Mouse (Mus musculus): ENCODE measurements at regions not wholly inside any gene's neighbourhood (a gene's known extent, or its start where the extent isn't known, plus 50 kb on each side); places are given as distances from the start of the nearest gene placed in this dataset.

- Histone ChIP-seq H3K36me3 (ENCODE audit: control insufficient read depth, insufficient read depth, low read length) (no peaks in the 10 kb centered on the region), H3K27me3 (ENCODE audit: control insufficient read depth, insufficient read depth, low read length) (no peaks in the 10 kb centered on the region), H3K4me1 (replicated peaks; ENCODE audit: control insufficient read depth, insufficient read depth, low read length) (no peaks in the 10 kb centered on the region), H3K4me3 (ENCODE audit: low read depth, low read length) (no peak overlapping the region), H3K9me3 (ENCODE audit: control insufficient read depth, low read length) (no peaks in the 10 kb centered on the region), H3K4me2 (replicated peaks; ENCODE audit: low read depth, low read length) (no peak overlapping the region), H3K27ac (ENCODE audit: low read depth, low read length) (no peak overlapping the region), H3K9ac (ENCODE audit: low read depth, low read length) (no peak overlapping the region)
- WGBS, result 74% methylated on average over 4 of the region's 4 CpGs
- ATAC-seq (ENCODE audit: low FRiP score) (no peak), DNase-seq (ENCODE audit: low spot score) (no peak)
These were observed 57.0 kb downstream of the Mbl2 start for GRCm38 (mm10) chr19:30289721-30290120.

GRCm38 (mm10) chr19:30295263-30295704, 62.5 kb downstream of the Mbl2 start:
- WGBS, result 45% methylated on average over 15 of the region's 15 CpGs
- Histone ChIP-seq H3K9me3 (ENCODE audit: control insufficient read depth, low read length) (no peaks in the 10 kb centered on the region), H3K27ac (ENCODE audit: low read depth, low read length) (no peak overlapping the region), H3K27me3 (ENCODE audit: control insufficient read depth, insufficient read depth, low read length) (no peaks in the 10 kb centered on the region), H3K9ac (ENCODE audit: low read depth, low read length) (no peak overlapping the region), H3K4me1 (replicated peaks; ENCODE audit: control insufficient read depth, insufficient read depth, low read length) (no peaks in the 10 kb centered on the region), H3K36me3 (ENCODE audit: control insufficient read depth, insufficient read depth, low read length) (no peaks in the 10 kb centered on the region), H3K4me2 (replicated peaks; ENCODE audit: low read depth, low read length) (no peak overlapping the region), H3K4me3 (ENCODE audit: low read depth, low read length) (no peak overlapping the region)
- DNase-seq (ENCODE audit: low spot score) (peak; percentile 67), ATAC-seq (ENCODE audit: low FRiP score) (no peak)

DNA sequence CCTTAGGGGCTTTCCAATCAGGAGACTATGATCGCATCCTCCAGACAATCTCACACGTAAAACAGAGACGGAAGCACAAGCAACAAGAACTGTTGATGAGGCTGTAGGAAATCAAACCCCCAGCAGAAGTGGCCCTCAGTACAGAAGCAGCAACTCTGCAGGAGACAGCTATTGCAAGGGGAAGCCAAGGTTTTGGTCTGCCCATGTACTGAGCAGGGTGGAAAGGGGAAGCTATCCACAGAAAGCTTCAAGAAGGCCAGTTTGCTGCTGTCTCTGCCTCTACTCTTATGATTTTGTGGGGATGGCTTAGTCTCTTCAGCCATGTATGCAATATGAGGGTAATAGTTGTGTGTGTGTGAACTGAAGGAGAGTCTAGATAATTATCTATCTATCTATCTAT, 63.3 kb downstream of the Mbl2 start:
- 81% methylated on average over 3 of the region's 3 CpGs for WGBS
- Histone ChIP-seq H3K36me3 (ENCODE audit: control insufficient read depth, insufficient read depth, low read length) (no peaks in the 10 kb centered on the region), H3K4me1 (replicated peaks; ENCODE audit: control insufficient read depth, insufficient read depth, low read length) (no peaks in the 10 kb centered on the region), H3K4me3 (ENCODE audit: low read depth, low read length) (no peak overlapping the region), H3K4me2 (replicated peaks; ENCODE audit: low read depth, low read length) (no peak overlapping the region), H3K27ac (ENCODE audit: low read depth, low read length) (no peak overlapping the region), H3K27me3 (ENCODE audit: control insufficient read depth, insufficient read depth, low read length) (no peaks in the 10 kb centered on the region), H3K9me3 (ENCODE audit: control insufficient read depth, low read length) (no peaks in the 10 kb centered on the region), H3K9ac (ENCODE audit: low read depth, low read length) (no peak overlapping the region)
- DNase-seq (ENCODE audit: low spot score) (no peak), ATAC-seq (ENCODE audit: low FRiP score) (no peak)

DNA sequence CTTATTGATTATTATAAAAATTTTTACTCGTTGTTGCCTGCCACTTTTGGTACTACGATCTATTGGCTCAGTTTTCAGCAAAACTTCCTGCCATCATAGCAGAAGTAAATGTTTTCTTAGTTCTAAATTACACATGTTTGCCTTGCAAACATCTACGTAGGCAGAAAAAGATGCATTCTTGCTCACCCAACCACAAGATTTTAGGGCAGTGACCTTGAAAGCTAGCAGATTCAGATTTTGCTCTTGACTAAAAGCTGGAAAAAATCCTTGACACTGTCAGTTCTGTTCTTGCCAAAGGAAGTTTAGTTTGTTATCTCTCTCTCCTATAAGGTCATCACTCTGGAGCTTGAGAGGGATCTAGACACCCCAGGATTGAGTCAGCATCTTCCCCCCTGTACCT, 66.8 kb downstream of the Mbl2 start:
- H3K27me3 ChIP-seq (ENCODE audit: control insufficient read depth, insufficient read depth, low read length), result no peaks in the 10 kb centered on the region
- no peak overlapping the region for H3K27ac ChIP-seq (ENCODE audit: low read depth, low read length)
- ATAC-seq (ENCODE audit: low FRiP score) (no peak), DNase-seq (ENCODE audit: low spot score) (no peak)
- no peaks in the 10 kb centered on the region for H3K9me3 ChIP-seq (ENCODE audit: control insufficient read depth, low read length)
- 84% methylated on average over 3 of the region's 3 CpGs for WGBS
- H3K4me3 ChIP-seq (ENCODE audit: low read depth, low read length), result no peak overlapping the region
- H3K36me3 ChIP-seq (ENCODE audit: control insufficient read depth, insufficient read depth, low read length), result no peaks in the 10 kb centered on the region
- no peak overlapping the region for H3K4me2 ChIP-seq (replicated peaks; ENCODE audit: low read depth, low read length)
- no peak overlapping the region for H3K9ac ChIP-seq (ENCODE audit: low read depth, low read length)
- H3K4me1 ChIP-seq (replicated peaks; ENCODE audit: control insufficient read depth, insufficient read depth, low read length), result no peaks in the 10 kb centered on the region

- DNase-seq (ENCODE audit: low spot score), result no peak
- no peaks in the 10 kb centered on the region for H3K27me3 ChIP-seq (ENCODE audit: control insufficient read depth, insufficient read depth, low read length)
- H3K9ac ChIP-seq (ENCODE audit: low read depth, low read length), result no peak overlapping the region
- WGBS, result 80% methylated on average over 4 of the region's 4 CpGs
- H3K4me2 ChIP-seq (replicated peaks; ENCODE audit: low read depth, low read length), result no peak overlapping the region
- H3K4me1 ChIP-seq (replicated peaks; ENCODE audit: control insufficient read depth, insufficient read depth, low read length), result no peaks in the 10 kb centered on the region
- ATAC-seq (ENCODE audit: low FRiP score), result no peak
- no peaks in the 10 kb centered on the region for H3K9me3 ChIP-seq (ENCODE audit: control insufficient read depth, low read length)
- no peaks in the 10 kb centered on the region for H3K36me3 ChIP-seq (ENCODE audit: control insufficient read depth, insufficient read depth, low read length)
- H3K27ac ChIP-seq (ENCODE audit: low read depth, low read length), result no peak overlapping the region
- no peak overlapping the region for H3K4me3 ChIP-seq (ENCODE audit: low read depth, low read length)
These were observed 69.5 kb downstream of the Mbl2 start for GRCm38 (mm10) chr19:30302281-30302680.

GRCm38 (mm10) chr19:30306379-30306778, 73.6 kb downstream of the Mbl2 start:
- H3K36me3 ChIP-seq (ENCODE audit: control insufficient read depth, insufficient read depth, low read length), result no peaks in the 10 kb centered on the region

DNA sequence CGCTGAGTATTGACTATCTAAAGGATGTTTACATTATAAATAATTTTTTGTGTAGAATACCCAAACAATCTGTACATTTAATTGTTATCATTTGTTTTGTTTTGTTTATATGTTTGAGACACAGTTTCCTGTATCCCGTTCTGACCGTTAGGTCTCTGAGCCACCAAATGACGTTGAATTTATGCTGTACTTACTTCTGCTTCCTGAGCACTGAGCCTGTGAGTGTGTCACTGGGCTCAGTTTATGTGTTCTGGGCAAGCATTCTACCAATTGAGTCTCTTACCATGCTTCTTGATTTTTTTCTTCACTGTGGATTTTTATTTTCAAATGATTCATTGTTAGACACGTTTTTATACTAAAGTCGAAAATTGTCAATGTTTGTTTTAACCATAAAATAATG, 74.2 kb downstream of the Mbl2 start:
- Histone ChIP-seq H3K4me3 (ENCODE audit: low read depth, low read length) (no peak overlapping the region), H3K4me1 (replicated peaks; ENCODE audit: control insufficient read depth, insufficient read depth, low read length) (no peaks in the 10 kb centered on the region), H3K9ac (ENCODE audit: low read depth, low read length) (no peak overlapping the region), H3K9me3 (ENCODE audit: control insufficient read depth, low read length) (no peaks in the 10 kb centered on the region), H3K36me3 (ENCODE audit: control insufficient read depth, insufficient read depth, low read length) (no peaks in the 10 kb centered on the region), H3K27me3 (ENCODE audit: control insufficient read depth, insufficient read depth, low read length) (no peaks in the 10 kb centered on the region), H3K4me2 (replicated peaks; ENCODE audit: low read depth, low read length) (no peak overlapping the region), H3K27ac (ENCODE audit: low read depth, low read length) (no peak overlapping the region)
- DNase-seq (ENCODE audit: low spot score) (no peak), ATAC-seq (ENCODE audit: low FRiP score) (no peak)
- WGBS, result 88% methylated on average over 6 of the region's 6 CpGs

More at GRCm38 (mm10) chr19:30306379-30306778, 73.6 kb downstream of the Mbl2 start:
- H3K27me3 ChIP-seq (ENCODE audit: control insufficient read depth, insufficient read depth, low read length), result no peaks in the 10 kb centered on the region
- 83% methylated on average over 2 of the region's 2 CpGs for WGBS
- H3K4me1 ChIP-seq (replicated peaks; ENCODE audit: control insufficient read depth, insufficient read depth, low read length), result no peaks in the 10 kb centered on the region
- H3K4me2 ChIP-seq (replicated peaks; ENCODE audit: low read depth, low read length), result no peak overlapping the region
- no peak for DNase-seq (ENCODE audit: low spot score)
- H3K9me3 ChIP-seq (ENCODE audit: control insufficient read depth, low read length), result no peaks in the 10 kb centered on the region
- ATAC-seq (ENCODE audit: low FRiP score), result no peak
- H3K9ac ChIP-seq (ENCODE audit: low read depth, low read length), result no peak overlapping the region
- no peak overlapping the region for H3K4me3 ChIP-seq (ENCODE audit: low read depth, low read length)
- H3K27ac ChIP-seq (ENCODE audit: low read depth, low read length), result no peak overlapping the region

- 90% methylated on average over 3 of the region's 3 CpGs for WGBS
- DNase-seq (ENCODE audit: low spot score) (no peak), ATAC-seq (ENCODE audit: low FRiP score) (no peak)
- no peak overlapping the region for H3K4me2 ChIP-seq (replicated peaks; ENCODE audit: low read depth, low read length)
- H3K4me3 ChIP-seq (ENCODE audit: low read depth, low read length), result no peak overlapping the region
- H3K9ac ChIP-seq (ENCODE audit: low read depth, low read length), result no peak overlapping the region
- no peaks in the 10 kb centered on the region for H3K4me1 ChIP-seq (replicated peaks; ENCODE audit: control insufficient read depth, insufficient read depth, low read length)
- no peaks in the 10 kb centered on the region for H3K9me3 ChIP-seq (ENCODE audit: control insufficient read depth, low read length)
- H3K36me3 ChIP-seq (ENCODE audit: control insufficient read depth, insufficient read depth, low read length), result no peaks in the 10 kb centered on the region
- H3K27ac ChIP-seq (ENCODE audit: low read depth, low read length), result no peak overlapping the region
- H3K27me3 ChIP-seq (ENCODE audit: control insufficient read depth, insufficient read depth, low read length), result no peaks in the 10 kb centered on the region
These were observed 84.6 kb downstream of the Mbl2 start for GRCm38 (mm10) chr19:30317314-30317713.

DNA sequence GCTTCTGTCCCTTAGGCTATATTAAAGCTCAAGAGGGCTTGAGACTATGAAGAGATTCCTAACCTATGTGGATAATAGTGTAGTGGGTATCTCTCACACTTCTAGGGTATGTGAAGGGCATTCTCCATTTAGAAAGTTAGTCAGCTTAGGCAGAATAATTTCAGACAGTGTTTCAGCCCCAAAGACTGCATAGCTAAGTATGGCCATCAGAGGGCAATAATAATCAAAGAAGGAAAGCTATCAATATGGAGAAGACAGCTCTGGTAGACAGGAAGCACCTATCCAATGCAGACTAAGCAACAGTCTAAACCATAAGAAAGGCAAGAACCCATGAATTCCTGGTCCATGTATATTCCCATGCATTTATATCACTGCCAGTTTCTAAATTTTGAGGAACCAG, 95.0 kb downstream of the Mbl2 start:
- no peak overlapping the region for H3K27ac ChIP-seq (ENCODE audit: low read depth, low read length)
- H3K27me3 ChIP-seq (ENCODE audit: control insufficient read depth, insufficient read depth, low read length), result no peaks in the 10 kb centered on the region
- no peak overlapping the region for H3K9ac ChIP-seq (ENCODE audit: low read depth, low read length)
- no peaks in the 10 kb centered on the region for H3K9me3 ChIP-seq (ENCODE audit: control insufficient read depth, low read length)
- H3K4me3 ChIP-seq (ENCODE audit: low read depth, low read length), result no peak overlapping the region
- ATAC-seq (ENCODE audit: low FRiP score) (no peak), DNase-seq (ENCODE audit: low spot score) (no peak)
- no peaks in the 10 kb centered on the region for H3K4me1 ChIP-seq (replicated peaks; ENCODE audit: control insufficient read depth, insufficient read depth, low read length)
- H3K36me3 ChIP-seq (ENCODE audit: control insufficient read depth, insufficient read depth, low read length), result no peaks in the 10 kb centered on the region
- H3K4me2 ChIP-seq (replicated peaks; ENCODE audit: low read depth, low read length), result no peak overlapping the region
